Mouse (Mus musculus): Measurements from ENCODE around the gene E130309D02Rik. TPM values are rescaled to one million over a fixed set of nuclear protein-coding genes. Genes with fewer than 3 reads are reported as not detected.

Gene E130309D02Rik
- polyA plus RNA-seq, 1 experiment from 2014 or later: 19.9 TPM

GRCm38 (mm10) chr5:143253186-143253880 is 61.8 kb downstream of the E130309D02Rik start:
- Histone ChIP-seq H3K4me2 (peak overlapping the region; percentile 87), H3K9ac (ENCODE audit: low read depth, low read length) (0 out of 2 replicates have a peak overlapping the region, but pooled peaks have one; percentile 49), H3K27me3 (ENCODE audit: control insufficient read depth, insufficient read depth, low read length) (peaks cover 75% of the 10 kb centered on the region), H3K4me3 (ENCODE audit: low read depth, low read length) (peak overlapping the region; percentile 46), H3K9me3 (replicated peaks; ENCODE audit: control insufficient read depth, low read length) (no peaks in the 10 kb centered on the region), H3K4me1 (ENCODE audit: control insufficient read depth, insufficient read depth, low read length) (peaks cover 18% of the 10 kb centered on the region), H3K27ac (ENCODE audit: low read depth, low read length) (no peak overlapping the region), H3K36me3 (ENCODE audit: control insufficient read depth, insufficient read depth, low read length) (no peaks in the 10 kb centered on the region)
- WGBS (ENCODE audit: insufficient replicate concordance): 2% methylated on average over 91 of the region's 103 CpGs
- no peak for ATAC-seq (replicated peaks; ENCODE audit: insufficient number of reproducible peaks, low FRiP score, low TSS enrichment)

GRCm38 (mm10) chr5:143252791-143253185 is 62.4 kb downstream of the E130309D02Rik start:
- ATAC-seq (replicated peaks; ENCODE audit: insufficient number of reproducible peaks, low FRiP score, low TSS enrichment): no peak
- 9% methylated on average over 18 of the region's 18 CpGs for WGBS (ENCODE audit: insufficient replicate concordance)
- Histone ChIP-seq H3K27ac (ENCODE audit: low read depth, low read length) (no peak overlapping the region), H3K4me2 (peak overlapping the region; percentile 87; the same call in 1 of the 2 replicates), H3K36me3 (ENCODE audit: control insufficient read depth, insufficient read depth, low read length) (no peaks in the 10 kb centered on the region), H3K9ac (ENCODE audit: low read depth, low read length) (no peak overlapping the region), H3K4me1 (ENCODE audit: control insufficient read depth, insufficient read depth, low read length) (peaks cover 18% of the 10 kb centered on the region), H3K27me3 (ENCODE audit: control insufficient read depth, insufficient read depth, low read length) (peaks cover 70% of the 10 kb centered on the region), H3K4me3 (ENCODE audit: low read depth, low read length) (peak overlapping the region; percentile 46), H3K9me3 (replicated peaks; ENCODE audit: control insufficient read depth, low read length) (no peaks in the 10 kb centered on the region)

GRCm38 (mm10) chr5:143252039-143252438 is 63.1 kb downstream of the E130309D02Rik start:
- WGBS (ENCODE audit: insufficient replicate concordance): 35% methylated on average over 6 of the region's 6 CpGs
- Histone ChIP-seq H3K36me3 (ENCODE audit: control insufficient read depth, insufficient read depth, low read length) (peaks cover 3% of the 10 kb centered on the region; the same call in 1 of the 2 replicates), H3K4me1 (ENCODE audit: control insufficient read depth, insufficient read depth, low read length) (peaks cover 18% of the 10 kb centered on the region), H3K4me3 (ENCODE audit: low read depth, low read length) (no peak overlapping the region), H3K27ac (ENCODE audit: low read depth, low read length) (no peak overlapping the region), H3K9me3 (replicated peaks; ENCODE audit: control insufficient read depth, low read length) (no peaks in the 10 kb centered on the region), H3K27me3 (ENCODE audit: control insufficient read depth, insufficient read depth, low read length) (peaks cover 63% of the 10 kb centered on the region), H3K9ac (ENCODE audit: low read depth, low read length) (no peak overlapping the region), H3K4me2 (no peak overlapping the region)
- ATAC-seq (replicated peaks; ENCODE audit: insufficient number of reproducible peaks, low FRiP score, low TSS enrichment): no peak

Other genes starting within 250 kb of the E130309D02Rik start
- gene Rnf216, start 202.4 kb downstream of the E130309D02Rik start, polyA plus RNA-seq (2014; fragmentation: Nextera tagmentation; extraction: Ambion mirVana): 22.8 and 35.2 TPM in 2 replicates
- 0.06 and 0.07 TPM in 2 replicates for gene Olfr718-ps1, start 167.8 kb downstream of the E130309D02Rik start, polyA plus RNA-seq (2014; fragmentation: Nextera tagmentation; extraction: Ambion mirVana)
- 8.6 and 8.9 TPM in 2 replicates for gene Rbak, start 134.6 kb downstream of the E130309D02Rik start, polyA plus RNA-seq (2014; fragmentation: Nextera tagmentation; extraction: Ambion mirVana)
- gene Spdye4b, start 134.3 kb downstream of the E130309D02Rik start, polyA plus RNA-seq (2014; fragmentation: Nextera tagmentation; extraction: Ambion mirVana): not detected in 2 replicates
- gene Spdye4a, start 88.5 kb downstream of the E130309D02Rik start, polyA plus RNA-seq (2014; fragmentation: Nextera tagmentation; extraction: Ambion mirVana): not detected in 2 replicates
- 8.4 and 9.2 TPM in 2 replicates for gene Zfp12, start 80.2 kb downstream of the E130309D02Rik start, polyA plus RNA-seq (2014; fragmentation: Nextera tagmentation; extraction: Ambion mirVana)
- gene Zfp316, start 45.3 kb downstream of the E130309D02Rik start, polyA plus RNA-seq (2014; fragmentation: Nextera tagmentation; extraction: Ambion mirVana): 0.89 and 1.2 TPM in 2 replicates
- not detected in 2 replicates for gene Zfp853, start 21.7 kb downstream of the E130309D02Rik start, polyA plus RNA-seq (2014; fragmentation: Nextera tagmentation; extraction: Ambion mirVana)
- gene Zdhhc4, start 13.9 kb upstream of the E130309D02Rik start, polyA plus RNA-seq (2014; fragmentation: Nextera tagmentation; extraction: Ambion mirVana): 56.6 and 56.9 TPM in 2 replicates
- gene Grid2ip, start 42.0 kb upstream of the E130309D02Rik start, polyA plus RNA-seq (2014; fragmentation: Nextera tagmentation; extraction: Ambion mirVana): 0.77 and 1.1 TPM in 2 replicates
- 269 and 291 TPM in 2 replicates for gene Kdelr2, start 88.5 kb upstream of the E130309D02Rik start, polyA plus RNA-seq (2014; fragmentation: Nextera tagmentation; extraction: Ambion mirVana)
- gene Daglb, start 149.2 kb upstream of the E130309D02Rik start, polyA plus RNA-seq (2014; fragmentation: Nextera tagmentation; extraction: Ambion mirVana): 8.5 and 8.7 TPM in 2 replicates
- 409 and 438 TPM in 2 replicates for gene Rac1, start 212.7 kb upstream of the E130309D02Rik start, polyA plus RNA-seq (2014; fragmentation: Nextera tagmentation; extraction: Ambion mirVana)